Mouse (Mus musculus): ENCODE data around the gene Sirt7.

Sirt7 gene

DNA sequence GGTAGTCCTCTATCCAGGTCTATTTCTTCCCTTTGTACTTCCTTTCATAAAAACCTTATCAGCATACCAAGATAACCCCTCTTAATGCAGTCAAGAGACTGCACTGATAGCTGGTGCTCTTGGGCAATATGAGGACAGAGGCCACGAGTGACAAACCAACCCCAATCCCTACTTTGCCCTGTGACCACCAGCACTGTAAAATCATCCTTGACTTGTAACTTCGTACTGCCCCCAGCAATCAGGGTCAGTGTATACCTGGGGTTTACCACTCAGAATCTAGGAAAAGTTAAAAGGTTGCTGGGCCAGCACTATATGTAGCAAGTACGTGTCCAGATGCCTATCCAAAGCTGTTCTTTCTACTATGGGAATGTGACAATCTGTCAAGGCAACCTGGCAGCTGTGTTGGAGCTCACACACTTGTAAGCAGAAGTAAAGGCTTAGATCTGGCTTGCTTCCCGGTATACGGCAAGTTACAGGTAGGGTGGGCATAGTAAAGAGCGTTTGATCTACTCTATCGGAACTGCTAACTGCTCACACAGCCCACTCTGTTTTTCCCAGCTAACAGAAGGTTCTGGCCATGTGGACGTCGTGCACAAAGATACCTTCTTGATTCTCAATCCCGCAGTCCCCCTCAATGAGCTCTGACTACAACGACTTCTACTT is 53.2 kb downstream of the Sirt7 start:
- DNase-seq (ENCODE audit: low read depth, low spot score) = no peak

DNA sequence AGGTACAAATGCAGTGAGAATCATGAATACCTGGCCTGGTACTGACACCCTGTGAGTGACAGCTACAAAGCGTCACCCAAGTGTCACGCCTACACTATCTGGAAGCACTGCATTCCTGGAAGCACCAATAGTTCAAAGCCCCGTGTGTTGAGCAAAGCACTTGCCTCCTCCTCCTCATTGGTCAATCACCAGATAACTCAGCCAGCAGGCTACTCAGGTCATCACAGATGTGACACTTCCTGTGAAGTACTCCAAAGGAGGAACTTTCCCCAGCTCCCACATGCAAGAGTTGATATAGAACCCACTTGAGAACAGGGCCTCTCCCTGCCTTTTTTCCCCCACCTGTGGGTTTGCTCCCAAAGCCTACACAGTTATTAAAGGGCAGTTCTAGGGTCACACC is 53.9 kb downstream of the Sirt7 start:
- no peak for DNase-seq (ENCODE audit: low read depth, low spot score)
